Mouse (Mus musculus): Measurements from ENCODE around the gene Ank2.

The Ank2 gene

GRCm38 (mm10) chr3:127498742-127499400 is at the start of gene Ank2:
Gene Ank2, minus strand, starts transcription at chr3:127499350.
- peak; percentile 75 for DNase-seq (ENCODE audit: inconsistent ontology term)

DNA sequence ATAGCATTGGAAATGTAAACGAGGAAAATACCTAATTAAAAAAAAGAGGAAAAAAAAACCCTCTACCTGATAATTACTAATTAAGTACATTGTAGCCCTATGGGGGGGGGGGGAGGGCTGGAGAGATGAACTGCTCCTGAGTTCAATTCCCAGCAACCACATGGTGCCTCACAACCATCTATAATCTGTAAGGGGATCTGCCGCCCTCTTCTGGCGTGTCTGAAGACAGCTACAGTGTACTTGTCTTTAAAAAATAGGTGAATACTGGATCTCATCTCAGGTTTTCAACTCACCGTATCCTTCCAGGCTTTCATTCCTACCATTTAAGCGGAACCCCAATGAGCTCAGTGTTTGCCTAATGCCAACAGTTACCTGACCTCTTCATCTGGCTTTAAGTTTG is 48.7 kb upstream of the Ank2 start:
- no peak for DNase-seq (ENCODE audit: inconsistent ontology term)

GRCm38 (mm10) chr3:127544610-127545121 is 45.5 kb upstream of the Ank2 start:
- DNase-seq (ENCODE audit: inconsistent ontology term) = no peak

DNA sequence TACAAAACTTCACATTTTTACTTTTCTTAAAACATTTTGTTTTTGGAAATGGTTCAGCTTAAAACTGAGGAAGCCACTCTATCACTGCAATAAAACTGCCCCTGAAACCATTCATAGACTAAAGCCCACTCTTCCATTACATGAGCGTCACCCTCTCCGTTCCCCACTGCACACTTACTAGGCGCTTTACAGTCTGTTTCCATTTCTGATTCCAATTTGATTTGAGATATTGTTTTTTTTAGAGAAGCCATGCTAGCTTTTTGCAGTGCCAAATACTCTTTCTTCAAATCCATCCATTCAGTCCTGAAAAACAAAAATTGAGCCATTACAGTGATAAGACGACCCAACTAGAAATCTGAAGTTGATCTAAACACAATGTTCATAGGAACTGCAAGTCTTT is 44.8 kb upstream of the Ank2 start:
- DNase-seq (ENCODE audit: inconsistent ontology term) = no peak

DNA sequence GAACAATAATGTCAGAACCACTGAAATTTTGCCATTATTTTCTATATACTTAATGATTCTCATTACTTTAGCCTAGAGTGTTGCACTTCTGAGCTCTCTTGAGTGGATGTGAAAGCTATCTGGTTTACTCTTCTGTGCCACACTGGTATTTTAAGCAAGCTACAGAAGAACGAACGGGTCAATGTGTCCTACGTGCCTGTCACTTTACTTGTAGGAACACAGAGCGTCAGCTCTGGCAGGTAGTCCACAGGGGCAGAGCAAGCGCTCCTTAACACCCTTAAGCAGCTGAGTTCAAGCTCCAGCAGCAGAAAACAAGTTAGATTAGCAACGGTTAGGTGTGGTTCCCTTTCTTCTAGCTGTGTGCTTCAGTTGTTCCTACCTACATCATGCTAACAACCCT is 40.0 kb upstream of the Ank2 start:
- DNase-seq (ENCODE audit: inconsistent ontology term) = no peak

GRCm38 (mm10) chr3:127530293-127530692 is 31.1 kb upstream of the Ank2 start:
- DNase-seq (ENCODE audit: inconsistent ontology term) = peak; percentile 45

GRCm38 (mm10) chr3:127529824-127530223 is 30.7 kb upstream of the Ank2 start:
- no peak for DNase-seq (ENCODE audit: inconsistent ontology term)

- DNase-seq (ENCODE audit: inconsistent ontology term) = no peak
Measured at GRCm38 (mm10) chr3:127529210-127529609, 30.1 kb upstream of the Ank2 start.

GRCm38 (mm10) chr3:127527465-127528034 is 28.4 kb upstream of the Ank2 start:
- peak; percentile 88 for DNase-seq (ENCODE audit: inconsistent ontology term)

- DNase-seq (ENCODE audit: inconsistent ontology term) = no peak
Measured at GRCm38 (mm10) chr3:127525188-127525819, 26.2 kb upstream of the Ank2 start.

GRCm38 (mm10) chr3:127521156-127521555 is 22.0 kb upstream of the Ank2 start:
- no peak for DNase-seq (ENCODE audit: inconsistent ontology term)

DNA sequence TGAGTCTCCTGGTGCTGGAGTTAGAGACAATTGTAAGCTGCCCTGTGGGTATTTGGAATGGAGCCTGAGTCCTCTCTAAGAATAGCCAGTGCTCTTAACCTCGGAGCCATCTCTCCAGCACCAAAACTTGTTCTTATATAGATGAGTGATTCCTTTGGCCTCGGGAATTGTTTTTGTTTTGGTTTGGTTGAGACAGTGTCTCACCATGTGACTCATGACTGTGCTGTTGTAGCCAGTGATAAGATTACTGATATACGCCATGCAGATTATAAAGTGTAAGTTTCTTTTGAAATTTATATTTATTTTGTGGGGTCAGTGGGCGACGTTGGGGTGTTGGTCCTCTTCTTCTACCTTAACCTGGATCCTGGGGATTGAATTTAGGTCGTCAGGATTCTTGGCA is 21.1 kb upstream of the Ank2 start:
- no peak for DNase-seq (ENCODE audit: inconsistent ontology term)

DNA sequence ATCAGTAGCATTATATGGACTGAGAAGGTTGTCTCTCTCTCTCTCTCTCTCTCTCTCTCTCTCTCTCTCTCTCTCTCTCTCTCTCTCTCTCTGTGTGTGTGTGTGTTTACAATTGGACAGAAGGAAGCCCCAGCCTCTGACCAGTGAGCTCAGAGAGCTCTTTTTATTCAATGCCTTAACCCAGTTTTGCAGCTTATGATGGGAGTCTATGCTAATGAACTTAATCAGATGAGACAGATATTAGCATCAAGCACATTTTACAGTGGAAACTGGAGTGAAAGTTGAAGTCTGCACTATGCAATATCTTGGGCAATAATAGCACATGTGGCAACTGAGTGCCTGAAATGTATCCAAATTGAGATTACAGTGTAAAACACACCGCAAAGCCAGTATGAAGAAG is 16.1 kb upstream of the Ank2 start:
- DNase-seq (ENCODE audit: inconsistent ontology term) = no peak

GRCm38 (mm10) chr3:127513699-127514098 is 14.5 kb upstream of the Ank2 start:
- DNase-seq (ENCODE audit: inconsistent ontology term) = no peak

- DNase-seq (ENCODE audit: inconsistent ontology term) = no peak
Measured at GRCm38 (mm10) chr3:127512794-127513335, 13.7 kb upstream of the Ank2 start.

GRCm38 (mm10) chr3:127511786-127512746 is 12.9 kb upstream of the Ank2 start:
- no peak for DNase-seq (ENCODE audit: inconsistent ontology term)

GRCm38 (mm10) chr3:127507878-127508783 is 9.0 kb upstream of the Ank2 start:
- no peak for DNase-seq (ENCODE audit: inconsistent ontology term)

DNA sequence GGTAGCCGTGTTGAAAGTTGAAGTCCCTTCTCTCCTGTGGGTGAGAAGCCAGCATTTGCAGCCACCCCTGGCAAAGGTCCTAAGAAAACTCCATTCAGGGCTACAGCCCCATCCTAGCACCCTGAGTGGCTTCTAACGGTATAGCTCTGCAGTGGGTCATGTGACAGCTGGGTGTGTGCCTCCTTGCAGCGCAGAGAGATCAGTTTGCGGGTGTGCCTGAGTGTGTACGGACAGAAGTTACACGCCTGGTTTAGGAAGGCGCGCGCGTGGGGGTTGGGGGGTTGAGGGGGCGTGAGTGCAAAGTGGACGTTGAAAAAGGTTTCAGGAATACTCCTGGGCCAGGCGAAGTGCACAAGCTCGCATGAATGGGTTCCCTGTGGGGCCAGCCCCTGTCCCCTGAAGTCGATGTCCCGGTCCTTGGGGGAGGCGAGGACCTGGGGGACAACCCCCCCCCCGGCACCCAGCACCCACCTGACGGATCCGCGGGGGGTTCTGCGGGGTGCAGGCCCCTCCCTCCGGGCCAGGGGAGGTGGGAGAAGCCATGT is 881 bp downstream of the Ank2 start:
- DNase-seq (ENCODE audit: inconsistent ontology term) = peak; percentile 4

DNA sequence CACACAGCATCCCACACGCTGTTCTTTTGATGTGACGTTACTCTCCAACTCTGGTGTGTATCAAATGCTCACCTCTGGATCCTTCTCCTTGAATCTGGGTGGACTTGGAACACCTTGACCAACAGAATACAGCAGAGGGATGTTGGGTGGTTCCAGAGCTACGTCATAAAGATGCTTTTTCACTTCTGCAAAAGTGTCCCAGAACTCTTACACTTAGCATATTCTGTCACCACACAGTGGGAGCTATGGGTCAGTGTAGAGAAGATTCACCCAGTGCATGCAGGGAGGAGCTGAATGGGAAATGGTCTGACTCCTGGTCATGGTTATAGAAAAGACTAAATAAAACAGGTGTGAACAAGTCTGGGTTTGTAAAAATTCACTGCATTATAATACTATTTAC is 6.5 kb downstream of the Ank2 start:
- no peak for DNase-seq (ENCODE audit: inconsistent ontology term)

- no peak for DNase-seq (ENCODE audit: inconsistent ontology term)
Measured at GRCm38 (mm10) chr3:127487302-127487701, 11.8 kb downstream of the Ank2 start.
